Mouse (Mus musculus): Measurements from ENCODE around the gene Tmem199. TPM values are rescaled to one million over a fixed set of nuclear protein-coding genes. Genes with fewer than 3 reads are reported as not detected.
A peak's percentile ranks its signal among the peaks of the same experiment; 100 is the strongest.

The Tmem199 gene
- polyA plus RNA-seq, 1 experiment: 67.9 TPM

GRCm38 (mm10) chr11:78466242-78466912 lies 45.6 kb downstream of the Tmem199 start:
- 0 out of 2 replicates have a peak, but pooled peaks cover 4% of the 10 kb centered on the region for H3K4me1 ChIP-seq (ENCODE audit: control insufficient read depth, insufficient read depth, low read length)
- TF ChIP-seq POLR2A (IDR thresholded peaks at IDR 0.05; ENCODE audit: borderline replicate concordance, insufficient read depth, low read length) (no peak), CTCF (IDR thresholded peaks at IDR 0.05; ENCODE audit: borderline replicate concordance, insufficient read depth, low read depth, low read length) (no peak)
- H3K4me3 ChIP-seq (replicated peaks; ENCODE audit: insufficient read depth, low read depth, low read length): peak overlapping the region; percentile 70
- H3K27me3 ChIP-seq (ENCODE audit: control insufficient read depth, insufficient read depth, low read length): no peaks in the 10 kb centered on the region
- H3K27ac ChIP-seq (ENCODE audit: insufficient read depth, low read length): no peak overlapping the region
- WGBS: 21% methylated on average over 23 of the region's 23 CpGs
- no peak for DNase-seq

- WGBS: under 1% methylated on average over 41 of the region's 41 CpGs
- TF ChIP-seq POLR2A (IDR thresholded peaks at IDR 0.05; ENCODE audit: borderline replicate concordance, insufficient read depth, low read length) (no peak), CTCF (IDR thresholded peaks at IDR 0.05; ENCODE audit: borderline replicate concordance, insufficient read depth, low read depth, low read length) (no peak)
- H3K4me3 ChIP-seq (replicated peaks; ENCODE audit: insufficient read depth, low read depth, low read length): peak within 1 kb of the TSS; percentile 70
- 0 out of 2 replicates have a peak within 1 kb of the TSS, but pooled peaks have one; percentile 35 for H3K27ac ChIP-seq (ENCODE audit: insufficient read depth, low read length)
- peak; percentile 60 to 64 for DNase-seq
- no peaks in the 10 kb centered on the region for H3K27me3 ChIP-seq (ENCODE audit: control insufficient read depth, insufficient read depth, low read length)
- H3K4me1 ChIP-seq (ENCODE audit: control insufficient read depth, insufficient read depth, low read length): 0 out of 2 replicates have a peak, but pooled peaks cover 4% of the 10 kb centered on the region
These were observed 46.3 kb downstream of the Tmem199 start, which contains the start of gene Slc46a1 for GRCm38 (mm10) chr11:78465568-78466180. Slc46a1 (plus strand) TSS chr11:78465697.

DNA sequence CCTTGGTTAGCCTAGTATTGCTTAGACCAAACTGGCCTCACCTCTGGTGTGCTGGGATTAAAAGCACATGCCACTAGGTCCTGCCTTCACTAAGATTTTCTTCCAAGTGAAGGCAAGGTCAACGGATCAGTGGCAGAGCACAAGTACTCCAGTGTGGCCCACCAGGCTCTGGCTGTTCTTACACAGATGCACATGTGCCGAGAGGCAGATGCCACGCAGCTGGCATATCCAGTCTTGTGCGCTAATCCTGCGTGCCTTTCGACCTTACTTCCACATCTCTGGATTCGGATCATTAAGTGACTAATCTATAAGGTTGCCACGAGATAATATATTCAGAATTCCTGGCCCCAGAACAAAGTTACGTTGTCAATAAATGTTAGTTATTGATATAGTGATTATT lies 46.9 kb downstream of the Tmem199 start:
- no peak for TF ChIP-seq POLR2A (IDR thresholded peaks at IDR 0.05; ENCODE audit: borderline replicate concordance, insufficient read depth, low read length)
- no peak for TF ChIP-seq CTCF (IDR thresholded peaks at IDR 0.05; ENCODE audit: borderline replicate concordance, insufficient read depth, low read depth, low read length)
- 20% methylated on average over 9 of the region's 9 CpGs for WGBS
- peak overlapping the region; percentile 70 for H3K4me3 ChIP-seq (replicated peaks; ENCODE audit: insufficient read depth, low read depth, low read length)
- DNase-seq: no peak
- H3K4me1 ChIP-seq (ENCODE audit: control insufficient read depth, insufficient read depth, low read length): 0 out of 2 replicates have a peak, but pooled peaks cover 4% of the 10 kb centered on the region
- H3K27ac ChIP-seq (ENCODE audit: insufficient read depth, low read length): no peak overlapping the region
- H3K27me3 ChIP-seq (ENCODE audit: control insufficient read depth, insufficient read depth, low read length): no peaks in the 10 kb centered on the region

GRCm38 (mm10) chr11:78463286-78464036 lies 48.5 kb downstream of the Tmem199 start:
- 74% methylated on average over 13 of the region's 13 CpGs for WGBS

GRCm38 (mm10) chr11:78462669-78463068 lies 49.3 kb downstream of the Tmem199 start:
- 0 out of 2 replicates have a peak, but pooled peaks cover 4% of the 10 kb centered on the region for H3K4me1 ChIP-seq (ENCODE audit: control insufficient read depth, insufficient read depth, low read length)
- H3K27me3 ChIP-seq (ENCODE audit: control insufficient read depth, insufficient read depth, low read length): no peaks in the 10 kb centered on the region
- 80% methylated on average over 5 of the region's 5 CpGs for WGBS
- H3K4me3 ChIP-seq (replicated peaks; ENCODE audit: insufficient read depth, low read depth, low read length): no peak overlapping the region
- DNase-seq: no peak
- TF ChIP-seq CTCF (IDR thresholded peaks at IDR 0.05; ENCODE audit: borderline replicate concordance, insufficient read depth, low read depth, low read length) (no peak), POLR2A (IDR thresholded peaks at IDR 0.05; ENCODE audit: borderline replicate concordance, insufficient read depth, low read length) (no peak)
- H3K27ac ChIP-seq (ENCODE audit: insufficient read depth, low read length): no peak overlapping the region

More at GRCm38 (mm10) chr11:78463286-78464036, 48.5 kb downstream of the Tmem199 start:
- Histone ChIP-seq H3K4me3 (replicated peaks; ENCODE audit: insufficient read depth, low read depth, low read length) (no peak overlapping the region), H3K4me1 (ENCODE audit: control insufficient read depth, insufficient read depth, low read length) (0 out of 2 replicates have a peak, but pooled peaks cover 4% of the 10 kb centered on the region), H3K27ac (ENCODE audit: insufficient read depth, low read length) (no peak overlapping the region), H3K27me3 (ENCODE audit: control insufficient read depth, insufficient read depth, low read length) (no peaks in the 10 kb centered on the region)
- no peak for DNase-seq
- TF ChIP-seq CTCF (IDR thresholded peaks at IDR 0.05; ENCODE audit: borderline replicate concordance, insufficient read depth, low read depth, low read length): no peak
- TF ChIP-seq POLR2A (IDR thresholded peaks at IDR 0.05; ENCODE audit: borderline replicate concordance, insufficient read depth, low read length): no peak

DNA sequence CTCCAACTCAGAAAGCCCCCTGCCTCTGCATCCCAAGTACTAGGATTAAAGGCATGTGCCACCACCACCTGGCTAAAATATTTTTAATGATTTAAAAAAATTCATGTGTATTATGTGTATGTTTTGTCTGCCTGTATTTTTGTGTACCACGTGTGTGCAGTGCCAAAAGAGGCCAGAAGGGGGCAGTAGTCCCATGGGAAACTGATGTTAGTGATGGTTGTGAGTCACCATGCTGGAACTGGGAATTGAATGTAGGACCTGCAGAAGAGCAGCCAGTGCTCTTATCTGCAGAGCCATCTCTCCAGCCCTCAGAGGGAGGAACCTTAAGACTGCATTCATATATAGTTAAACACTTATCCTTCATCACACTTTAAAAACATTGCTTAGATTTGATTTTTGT lies 50.1 kb downstream of the Tmem199 start:
- no peak overlapping the region for H3K4me3 ChIP-seq (replicated peaks; ENCODE audit: insufficient read depth, low read depth, low read length)
- no peak overlapping the region for H3K27ac ChIP-seq (ENCODE audit: insufficient read depth, low read length)
- peak; percentile 19; the same call in 1 of the 2 replicates for TF ChIP-seq CTCF (IDR thresholded peaks at IDR 0.05; ENCODE audit: borderline replicate concordance, insufficient read depth, low read depth, low read length)
- no peak for TF ChIP-seq POLR2A (IDR thresholded peaks at IDR 0.05; ENCODE audit: borderline replicate concordance, insufficient read depth, low read length)
- H3K27me3 ChIP-seq (ENCODE audit: control insufficient read depth, insufficient read depth, low read length): no peaks in the 10 kb centered on the region
- DNase-seq: no peak
- H3K4me1 ChIP-seq (ENCODE audit: control insufficient read depth, insufficient read depth, low read length): 0 out of 2 replicates have a peak, but pooled peaks cover 4% of the 10 kb centered on the region
- WGBS: 65% methylated on average over 1 of the region's 1 CpGs

- WGBS: 80% methylated on average over 17 of the region's 17 CpGs
These were observed 53.2 kb downstream of the Tmem199 start for GRCm38 (mm10) chr11:78458740-78459139.

More at GRCm38 (mm10) chr11:78458740-78459139, 53.2 kb downstream of the Tmem199 start:
- no peak for DNase-seq
- TF ChIP-seq CTCF (IDR thresholded peaks at IDR 0.05; ENCODE audit: borderline replicate concordance, insufficient read depth, low read depth, low read length) (no peak), POLR2A (IDR thresholded peaks at IDR 0.05; ENCODE audit: borderline replicate concordance, insufficient read depth, low read length) (no peak)
- H3K4me1 ChIP-seq (ENCODE audit: control insufficient read depth, insufficient read depth, low read length): no peaks in the 10 kb centered on the region
- no peak overlapping the region for H3K4me3 ChIP-seq (replicated peaks; ENCODE audit: insufficient read depth, low read depth, low read length)
- no peak overlapping the region for H3K27ac ChIP-seq (ENCODE audit: insufficient read depth, low read length)
- H3K27me3 ChIP-seq (ENCODE audit: control insufficient read depth, insufficient read depth, low read length): no peaks in the 10 kb centered on the region

Other genes starting within 250 kb of the Tmem199 start
- 2.6 and 2.9 TPM in 2 replicates for gene BC030499, start 221.3 kb downstream of the Tmem199 start, polyA plus RNA-seq (2012; rRNA removed)
- 17.6 and 19.0 TPM in 2 replicates for gene Spag5, start 210.6 kb downstream of the Tmem199 start, polyA plus RNA-seq (2012; rRNA removed)
- gene Aldoc, start 189.2 kb downstream of the Tmem199 start, polyA plus RNA-seq (2012; rRNA removed): 2,621 and 2,670 TPM in 2 replicates
- 94.2 and 98.6 TPM in 2 replicates for gene Pigs, start 183.8 kb downstream of the Tmem199 start, polyA plus RNA-seq (2012; rRNA removed)
- gene Unc119, start 168.7 kb downstream of the Tmem199 start, polyA plus RNA-seq (2012; rRNA removed): 72.2 and 75.2 TPM in 2 replicates
- not detected in 2 replicates for gene Foxn1, start 125.6 kb downstream of the Tmem199 start, polyA plus RNA-seq (2012; rRNA removed)
- not detected in 2 replicates for gene Slc13a2, start 90.0 kb downstream of the Tmem199 start, polyA plus RNA-seq (2012; rRNA removed)
- gene Slc46a1, start 46.5 kb downstream of the Tmem199 start, polyA plus RNA-seq (2012; rRNA removed): 15.2 and 15.4 TPM in 2 replicates
- gene Sarm1, start 14.4 kb downstream of the Tmem199 start, polyA plus RNA-seq (2012; rRNA removed): 29.0 and 32.0 TPM in 2 replicates
- 142 and 143 TPM in 2 replicates for gene Vtn, start 13.1 kb downstream of the Tmem199 start, polyA plus RNA-seq (2012; rRNA removed)
- gene Sebox, start 8.7 kb downstream of the Tmem199 start, polyA plus RNA-seq (2012; rRNA removed): 14.7 and 17.3 TPM in 2 replicates
- 133 TPM in 2 replicates for gene Poldip2, start within 50 bp of the Tmem199 start, polyA plus RNA-seq (2012; rRNA removed)
- gene Tnfaip1, start 24.2 kb upstream of the Tmem199 start, polyA plus RNA-seq (2012; rRNA removed): 36.7 and 38.0 TPM in 2 replicates
- 83.7 and 91.8 TPM in 2 replicates for gene Ift20, start 24.2 kb upstream of the Tmem199 start, polyA plus RNA-seq (2012; rRNA removed)
- gene Tmem97, start 38.6 kb upstream of the Tmem199 start, polyA plus RNA-seq (2012; rRNA removed): 15.6 and 15.9 TPM in 2 replicates
- gene Nlk, start 185.2 kb upstream of the Tmem199 start, polyA plus RNA-seq (2012; rRNA removed): 25.6 TPM in 2 replicates
- gene Ccnq, start 239.6 kb upstream of the Tmem199 start, polyA plus RNA-seq (2012; rRNA removed): 30.8 and 31.2 TPM in 2 replicates

Data from cerebellum, adult 2 months (tissue).